Mouse (Mus musculus): ENCODE data around the gene Prx.
A peak's percentile ranks its signal among the peaks of the same experiment; 100 is the strongest.
"Not testable (repeated sequence)": the region's sequence is repeated elsewhere in the genome, so short reads cannot be mapped to it uniquely, and the experiment has no call there.

The Prx gene

GRCm38 (mm10) chr7:27483860-27484259, 15.3 kb upstream of the Prx start:
- DNase-seq (ENCODE audit: low spot score) = no peak

- no peak for DNase-seq (ENCODE audit: low spot score)
Measured at GRCm38 (mm10) chr7:27486102-27486769, 12.9 kb upstream of the Prx start.

GRCm38 (mm10) chr7:27486770-27487697, 12.1 kb upstream of the Prx start, which contains the start of gene Sertad1:
Sertad1 (plus strand) TSS chr7:27486910.
- DNase-seq (ENCODE audit: low spot score) = peak; percentile 100

GRCm38 (mm10) chr7:27487740-27488268, 11.3 kb upstream of the Prx start:
- peak; percentile 57 for DNase-seq (ENCODE audit: low spot score)

- no peak for DNase-seq (ENCODE audit: low spot score)
Measured at GRCm38 (mm10) chr7:27489270-27489869, 9.8 kb upstream of the Prx start.

- DNase-seq (ENCODE audit: low spot score) = no peak
Measured at GRCm38 (mm10) chr7:27490227-27490542, 8.9 kb upstream of the Prx start.

- peak; percentile 92 for DNase-seq (ENCODE audit: low spot score)
Measured at GRCm38 (mm10) chr7:27490543-27491329, 8.4 kb upstream of the Prx start.

- DNase-seq (ENCODE audit: low spot score) = no peak
Measured at GRCm38 (mm10) chr7:27491856-27492255, 7.3 kb upstream of the Prx start.

GRCm38 (mm10) chr7:27493022-27493421, 6.1 kb upstream of the Prx start:
- DNase-seq (ENCODE audit: low spot score) = no peak

GRCm38 (mm10) chr7:27493450-27493849, 5.7 kb upstream of the Prx start:
- no peak for DNase-seq (ENCODE audit: low spot score)

GRCm38 (mm10) chr7:27494659-27495367, 4.3 kb upstream of the Prx start:
- DNase-seq (ENCODE audit: low spot score) = not testable (repeated sequence)

- no peak for DNase-seq (ENCODE audit: low spot score)
Measured at GRCm38 (mm10) chr7:27501620-27502019, 2.5 kb downstream of the Prx start.

- DNase-seq (ENCODE audit: low spot score) = no peak
Measured at GRCm38 (mm10) chr7:27506765-27507370, 7.7 kb downstream of the Prx start.

GRCm38 (mm10) chr7:27507711-27508647, 8.9 kb downstream of the Prx start:
- DNase-seq (ENCODE audit: low spot score) = peak; percentile 96

GRCm38 (mm10) chr7:27508648-27509005, 9.5 kb downstream of the Prx start:
- DNase-seq (ENCODE audit: low spot score) = peak; percentile 49

GRCm38 (mm10) chr7:27510809-27511208, 11.7 kb downstream of the Prx start:
- no peak for DNase-seq (ENCODE audit: low spot score)

GRCm38 (mm10) chr7:27514961-27515360, 15.8 kb downstream of the Prx start:
- no peak for DNase-seq (ENCODE audit: low spot score)

GRCm38 (mm10) chr7:27518314-27518713, 19.2 kb downstream of the Prx start:
- DNase-seq (ENCODE audit: low spot score) = no peak

- no peak for DNase-seq (ENCODE audit: low spot score)
Measured at GRCm38 (mm10) chr7:27520104-27520503, 21.0 kb downstream of the Prx start.

- DNase-seq (ENCODE audit: low spot score) = no peak
Measured at GRCm38 (mm10) chr7:27520599-27520998, 21.5 kb downstream of the Prx start.

Measured in ovary, adult 18-20 months (tissue).